Mouse (Mus musculus): ENCODE measurements at regions not wholly inside any gene's neighbourhood (a gene's known extent, or its start where the extent isn't known, plus 50 kb on each side); places are given as distances from the start of the nearest gene placed in this dataset.

GRCm38 (mm10) chr10:125814191-125814887, 151.6 kb upstream of the Lrig3 start:
- TF ChIP-seq CTCF (IDR thresholded peaks at IDR 0.05; ENCODE audit: low read depth) (no peak), EP300 (IDR thresholded peaks at IDR 0.05; ENCODE audit: low read depth) (no peak)

Data from heart, postnatal 0 days (tissue).